Mouse (Mus musculus): ENCODE measurements around the gene Cinp. TPM values are rescaled to one million over a fixed set of nuclear protein-coding genes. Genes with fewer than 3 reads are reported as not detected.
A peak's percentile ranks its signal among the peaks of the same experiment; 100 is the strongest.

The Cinp gene
- total and polyA plus RNA-seq, 2 experiments: 20.8 to 23.1 TPM

DNA sequence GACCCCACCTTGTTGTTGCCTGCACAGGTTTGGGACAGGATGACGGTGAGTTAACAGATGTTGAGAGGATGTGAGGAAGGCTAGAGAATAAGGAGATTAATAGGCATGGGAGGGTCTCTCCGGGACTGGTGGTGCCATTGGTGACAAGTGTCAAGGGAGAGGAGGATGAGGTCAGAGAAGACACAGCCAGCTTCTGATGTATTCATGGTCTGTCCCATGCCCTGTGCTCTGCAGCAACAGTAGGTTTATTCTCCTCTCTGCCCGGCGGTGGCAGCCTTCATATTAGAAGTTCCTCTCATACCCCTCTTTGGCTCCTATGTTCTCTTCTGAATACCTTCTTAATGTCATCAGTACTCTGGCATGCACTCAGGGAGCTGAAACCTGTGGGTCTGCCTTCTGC lies 31.3 kb upstream of the Cinp start:
- no peak overlapping the region for H3K9ac ChIP-seq (ENCODE audit: low read depth, low read length)
- H3K79me2 ChIP-seq (ENCODE audit: control insufficient read depth, insufficient read depth, low read length): no peaks in the 10 kb centered on the region
- no peaks in the 10 kb centered on the region for H3K27me3 ChIP-seq (ENCODE audit: control insufficient read depth, insufficient read depth, low read length)
- 95% methylated on average over 4 of the region's 4 CpGs for WGBS
- H3K27ac ChIP-seq (replicated peaks; ENCODE audit: insufficient read depth, low read depth, low read length): no peak overlapping the region
- no peak for DNase-seq (ENCODE audit: extremely low read depth, low read depth, low spot score)
- H3K4me1 ChIP-seq (ENCODE audit: control insufficient read depth, insufficient read depth, low read length): no peaks in the 10 kb centered on the region
- peaks cover 21% of the 10 kb centered on the region; the same call in 1 of the 2 replicates for H3K36me3 ChIP-seq (ENCODE audit: control insufficient read depth, insufficient read depth, low read length)
- H3K4me3 ChIP-seq (ENCODE audit: insufficient read depth, low read depth, low read length): no peak overlapping the region
- TF ChIP-seq POLR2A (IDR thresholded peaks at IDR 0.05; ENCODE audit: extremely low read depth, insufficient read depth, low read length) (no peak), CTCF (IDR thresholded peaks at IDR 0.05; ENCODE audit: low read depth, low read length) (no peak)

DNA sequence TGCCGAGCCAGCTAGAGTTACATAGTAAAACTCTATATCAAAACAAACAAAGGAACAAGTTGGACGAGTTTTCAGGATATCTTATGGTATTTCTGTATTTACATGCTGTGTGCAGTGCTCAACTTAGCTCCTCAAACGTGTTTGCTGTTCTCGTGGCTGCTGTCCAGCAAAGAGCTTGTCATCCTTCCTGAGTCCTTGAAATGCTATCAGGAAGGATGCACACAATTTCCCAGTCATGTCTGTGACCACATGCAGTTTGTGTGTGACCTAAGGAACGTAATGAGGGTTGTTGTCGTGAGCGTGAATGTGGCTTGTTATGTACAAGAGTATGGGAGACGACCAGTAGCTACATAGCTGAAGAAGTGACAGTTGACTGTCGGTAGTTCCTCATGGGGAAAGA lies 26.8 kb upstream of the Cinp start:
- no peak overlapping the region for H3K9ac ChIP-seq (ENCODE audit: low read depth, low read length)
- WGBS: 75% methylated on average over 9 of the region's 9 CpGs
- DNase-seq (ENCODE audit: extremely low read depth, low read depth, low spot score): no peak
- no peak overlapping the region for H3K27ac ChIP-seq (replicated peaks; ENCODE audit: insufficient read depth, low read depth, low read length)
- H3K4me1 ChIP-seq (ENCODE audit: control insufficient read depth, insufficient read depth, low read length): no peaks in the 10 kb centered on the region
- H3K36me3 ChIP-seq (ENCODE audit: control insufficient read depth, insufficient read depth, low read length): peaks cover 26% of the 10 kb centered on the region; the same call in 1 of the 2 replicates
- no peaks in the 10 kb centered on the region for H3K27me3 ChIP-seq (ENCODE audit: control insufficient read depth, insufficient read depth, low read length)
- no peaks in the 10 kb centered on the region for H3K79me2 ChIP-seq (ENCODE audit: control insufficient read depth, insufficient read depth, low read length)
- H3K4me3 ChIP-seq (ENCODE audit: insufficient read depth, low read depth, low read length): no peak overlapping the region
- TF ChIP-seq POLR2A (IDR thresholded peaks at IDR 0.05; ENCODE audit: extremely low read depth, insufficient read depth, low read length) (no peak), CTCF (IDR thresholded peaks at IDR 0.05; ENCODE audit: low read depth, low read length) (no peak)

DNA sequence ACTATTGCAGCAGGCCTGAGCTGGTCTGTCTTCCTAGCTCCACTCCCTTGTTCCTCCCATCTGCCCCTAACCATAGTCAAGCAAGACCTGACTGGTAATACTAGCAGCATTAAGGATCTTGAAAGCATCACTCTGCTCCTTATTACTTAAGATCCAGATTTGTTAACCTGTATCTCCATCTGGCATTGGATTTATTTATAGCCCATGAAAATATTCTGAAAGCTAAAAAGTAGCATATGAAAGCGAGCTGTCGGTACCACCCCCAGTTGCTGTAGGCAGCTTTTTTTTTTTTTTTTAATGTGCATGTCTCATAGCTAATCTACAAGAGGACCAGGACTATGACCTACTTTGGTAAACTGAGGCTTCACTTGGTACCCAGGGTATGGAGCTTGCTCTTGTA lies 21.0 kb upstream of the Cinp start:
- no peak for TF ChIP-seq POLR2A (IDR thresholded peaks at IDR 0.05; ENCODE audit: extremely low read depth, insufficient read depth, low read length)
- no peak for TF ChIP-seq CTCF (IDR thresholded peaks at IDR 0.05; ENCODE audit: low read depth, low read length)
- 98% methylated on average over 2 of the region's 2 CpGs for WGBS

DNA sequence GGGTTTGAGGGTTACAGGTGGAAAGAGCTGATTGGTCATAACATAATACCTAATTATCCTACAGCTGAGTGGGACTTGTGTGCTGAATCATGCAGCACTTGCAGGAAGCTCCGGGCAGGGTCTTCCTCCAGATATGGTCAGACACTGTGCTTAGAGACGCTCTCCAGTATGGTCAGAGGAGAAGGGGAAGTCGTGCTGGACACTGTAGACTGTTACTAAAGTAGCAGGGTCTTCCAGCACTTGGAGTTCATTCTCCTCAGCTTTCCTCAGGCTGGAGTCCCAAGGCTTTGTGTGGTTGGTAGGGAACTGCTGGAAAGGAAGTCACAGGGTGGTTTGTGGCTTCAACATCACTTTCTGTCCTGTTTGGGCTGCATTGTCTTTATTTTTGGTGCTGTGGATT lies 18.9 kb upstream of the Cinp start:
- DNase-seq (ENCODE audit: extremely low read depth, low read depth, low spot score): no peak
- Histone ChIP-seq H3K27ac (replicated peaks; ENCODE audit: insufficient read depth, low read depth, low read length) (no peak overlapping the region), H3K36me3 (ENCODE audit: control insufficient read depth, insufficient read depth, low read length) (0 out of 2 replicates have a peak, but pooled peaks cover 2% of the 10 kb centered on the region), H3K9ac (ENCODE audit: low read depth, low read length) (no peak overlapping the region), H3K4me3 (ENCODE audit: insufficient read depth, low read depth, low read length) (no peak overlapping the region), H3K79me2 (ENCODE audit: control insufficient read depth, insufficient read depth, low read length) (peaks cover 3% of the 10 kb centered on the region; the same call in 1 of the 2 replicates), H3K27me3 (ENCODE audit: control insufficient read depth, insufficient read depth, low read length) (no peaks in the 10 kb centered on the region), H3K4me1 (ENCODE audit: control insufficient read depth, insufficient read depth, low read length) (no peaks in the 10 kb centered on the region)
- TF ChIP-seq POLR2A (IDR thresholded peaks at IDR 0.05; ENCODE audit: extremely low read depth, insufficient read depth, low read length) (no peak), CTCF (IDR thresholded peaks at IDR 0.05; ENCODE audit: low read depth, low read length) (no peak)
- WGBS: 72% methylated on average over 3 of the region's 3 CpGs

More for the DNA sequence above, 21.0 kb upstream of the Cinp start:
- Histone ChIP-seq H3K9ac (ENCODE audit: low read depth, low read length) (no peak overlapping the region), H3K36me3 (ENCODE audit: control insufficient read depth, insufficient read depth, low read length) (0 out of 2 replicates have a peak, but pooled peaks cover 5% of the 10 kb centered on the region), H3K79me2 (ENCODE audit: control insufficient read depth, insufficient read depth, low read length) (peaks cover 3% of the 10 kb centered on the region; the same call in 1 of the 2 replicates), H3K27me3 (ENCODE audit: control insufficient read depth, insufficient read depth, low read length) (no peaks in the 10 kb centered on the region), H3K4me1 (ENCODE audit: control insufficient read depth, insufficient read depth, low read length) (no peaks in the 10 kb centered on the region), H3K27ac (replicated peaks; ENCODE audit: insufficient read depth, low read depth, low read length) (no peak overlapping the region), H3K4me3 (ENCODE audit: insufficient read depth, low read depth, low read length) (no peak overlapping the region)
- DNase-seq (ENCODE audit: extremely low read depth, low read depth, low spot score): no peak

DNA sequence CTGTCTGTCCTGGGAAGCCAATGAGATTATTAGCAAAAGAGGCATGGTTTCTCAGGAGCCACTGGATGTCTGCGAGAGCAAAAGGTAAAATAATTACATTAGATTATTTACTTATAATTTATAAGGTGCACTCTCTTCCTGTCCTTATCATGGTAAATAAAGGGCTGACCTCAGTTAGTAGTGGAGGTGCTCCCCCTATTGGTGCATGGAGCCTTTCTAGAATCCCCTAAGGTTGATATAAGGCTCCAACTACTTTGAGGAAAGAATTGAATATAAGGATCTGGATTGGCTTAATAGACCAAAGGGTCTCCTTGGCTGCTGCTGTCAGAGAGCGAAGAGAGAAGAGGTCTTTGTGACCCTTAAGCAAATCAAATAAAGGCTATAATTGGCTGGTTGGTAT lies 14.6 kb upstream of the Cinp start:
- H3K27me3 ChIP-seq (ENCODE audit: control insufficient read depth, insufficient read depth, low read length): no peaks in the 10 kb centered on the region
- H3K4me3 ChIP-seq (ENCODE audit: insufficient read depth, low read depth, low read length): no peak overlapping the region
- H3K36me3 ChIP-seq (ENCODE audit: control insufficient read depth, insufficient read depth, low read length): peaks cover 3% of the 10 kb centered on the region; the same call in 1 of the 2 replicates
- TF ChIP-seq CTCF (IDR thresholded peaks at IDR 0.05; ENCODE audit: low read depth, low read length): peak; percentile 17; the same call in 1 of the 2 replicates
- TF ChIP-seq POLR2A (IDR thresholded peaks at IDR 0.05; ENCODE audit: extremely low read depth, insufficient read depth, low read length): no peak
- peak; percentile 26 for DNase-seq (ENCODE audit: extremely low read depth, low read depth, low spot score)
- WGBS: 83% methylated on average over 2 of the region's 2 CpGs
- H3K4me1 ChIP-seq (ENCODE audit: control insufficient read depth, insufficient read depth, low read length): no peaks in the 10 kb centered on the region
- peaks cover 3% of the 10 kb centered on the region; the same call in 1 of the 2 replicates for H3K79me2 ChIP-seq (ENCODE audit: control insufficient read depth, insufficient read depth, low read length)
- no peak overlapping the region for H3K27ac ChIP-seq (replicated peaks; ENCODE audit: insufficient read depth, low read depth, low read length)
- H3K9ac ChIP-seq (ENCODE audit: low read depth, low read length): no peak overlapping the region

DNA sequence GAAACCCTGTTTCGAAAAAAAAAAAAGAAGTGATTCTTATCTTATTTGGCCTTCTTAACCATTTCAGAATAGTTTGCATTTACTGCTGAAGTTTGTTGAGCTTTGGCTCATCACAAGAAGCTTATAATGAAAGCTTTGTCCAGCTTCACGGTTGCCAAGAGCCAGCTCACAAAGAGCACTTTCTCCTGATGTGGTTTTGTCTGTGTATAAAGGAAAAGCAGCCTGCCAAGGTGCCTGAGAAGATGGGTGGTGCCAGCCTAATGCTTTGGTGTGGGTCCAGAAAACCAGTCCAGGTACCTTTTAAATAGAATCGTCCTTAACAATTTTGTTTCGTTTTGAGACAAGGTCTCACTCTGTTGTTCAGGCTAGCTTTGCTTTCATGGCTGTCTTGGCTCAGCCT lies 13.2 kb upstream of the Cinp start:
- WGBS: 73% methylated on average over 4 of the region's 4 CpGs
- H3K79me2 ChIP-seq (ENCODE audit: control insufficient read depth, insufficient read depth, low read length): no peaks in the 10 kb centered on the region; the same call in 1 of the 2 replicates
- H3K4me3 ChIP-seq (ENCODE audit: insufficient read depth, low read depth, low read length): no peak overlapping the region
- no peak overlapping the region for H3K27ac ChIP-seq (replicated peaks; ENCODE audit: insufficient read depth, low read depth, low read length)
- H3K27me3 ChIP-seq (ENCODE audit: control insufficient read depth, insufficient read depth, low read length): no peaks in the 10 kb centered on the region
- TF ChIP-seq CTCF (IDR thresholded peaks at IDR 0.05; ENCODE audit: low read depth, low read length) (no peak), POLR2A (IDR thresholded peaks at IDR 0.05; ENCODE audit: extremely low read depth, insufficient read depth, low read length) (no peak)
- no peak overlapping the region for H3K9ac ChIP-seq (ENCODE audit: low read depth, low read length)
- H3K4me1 ChIP-seq (ENCODE audit: control insufficient read depth, insufficient read depth, low read length): no peaks in the 10 kb centered on the region
- peaks cover 6% of the 10 kb centered on the region for H3K36me3 ChIP-seq (ENCODE audit: control insufficient read depth, insufficient read depth, low read length)
- DNase-seq (ENCODE audit: extremely low read depth, low read depth, low spot score): no peak

Data from liver, adult 2 months (tissue).